Mouse (Mus musculus) hindbrain, embryonic 15.5 days (tissue): ENCODE measurements around the gene Rbm6. TPM values are rescaled to one million over a fixed set of nuclear protein-coding genes. Genes with fewer than 3 reads are reported as not detected.

ENCODE experiments used
- ATAC-seq: fragments of 200-750 bp; cut with Nextera tagmentation; 2 replicates; pipeline ENCODE4 v1.8.0; 2017; ENCODE audit warnings: low read depth, moderate number of reproducible peaks, moderate TSS enrichment; ENCODE audit not compliant: low FRiP score
- H3K27ac ChIP-seq: fragments of 300-500 bp; sonication (generic); replicated peaks from 2 replicates; pipeline ENCODE4 v1.5.1; 2015; ENCODE audit warnings: mild to moderate bottlenecking, inconsistent platforms
- H3K27me3 ChIP-seq: fragments of 300-500 bp; sonication (generic); 2 replicates; pipeline ENCODE4 v1.6.1; 2015; ENCODE audit warnings: control low read depth, inconsistent platforms
- H3K36me3 ChIP-seq: fragments of 300-500 bp; sonication (generic); 2 replicates; pipeline ENCODE4 v1.6.1; 2015; ENCODE audit warnings: control low read depth, inconsistent platforms
- H3K4me1 ChIP-seq: fragments of 300-500 bp; sonication (generic); replicated peaks from 2 replicates; pipeline ENCODE4 v1.6.1; 2015; ENCODE audit warnings: control low read depth, inconsistent platforms
- H3K4me2 ChIP-seq: fragments of 300-500 bp; sonication (generic); 2 replicates; pipeline ENCODE4 v1.6.1; 2015; ENCODE audit warnings: moderate library complexity, mild to moderate bottlenecking, inconsistent platforms
- H3K4me3 ChIP-seq: fragments of 300-500 bp; sonication (generic); 2 replicates; pipeline ENCODE4 v1.5.1; 2015; ENCODE audit warnings: mild to moderate bottlenecking, inconsistent platforms
- H3K9ac ChIP-seq: fragments of 300-500 bp; sonication (generic); 2 replicates; pipeline ENCODE4 v1.6.1; 2015; ENCODE audit warnings: inconsistent platforms
- H3K9me3 ChIP-seq: fragments of 300-500 bp; sonication (generic); 2 replicates; pipeline ENCODE4 v1.6.1; 2016; ENCODE audit warnings: control low read depth, inconsistent platforms
- WGBS: fragments of 180-500 bp; shearing (Covaris S2); methylation state at CpG from one replicate; pipeline ENCODE4 v1.1.7; 2015; 5-methylcytosine and 5-hydroxymethylcytosine counted together
- polyA plus RNA-seq: library from polyadenylated mRNA; unstranded; fragments of >200 nt; fragmentation: Nextera tagmentation; extraction: Ambion mirVana; gene quantifications from 2 replicates; pipeline ENCODE4 v1.2.1, GENCODE M21; 2015

Rbm6 gene
- polyA plus RNA-seq, 1 experiment from 2014 or later: 97.0 TPM

GRCm38 (mm10) chr9:107904726-107905125 is 31.7 kb upstream of the Rbm6 start:
- Histone ChIP-seq H3K27ac (no peak overlapping the region), H3K4me1 (peaks cover 28% of the 10 kb centered on the region), H3K27me3 (peaks cover 4% of the 10 kb centered on the region; the same call in 1 of the 2 replicates), H3K36me3 (no peaks in the 10 kb centered on the region), H3K4me3 (no peak overlapping the region), H3K9ac (no peak overlapping the region), H3K4me2 (no peak overlapping the region), H3K9me3 (no peaks in the 10 kb centered on the region)
- ATAC-seq: peak; percentile 46
- 2% methylated on average over 4 of the region's 4 CpGs for WGBS

GRCm38 (mm10) chr9:107901627-107901914 is 28.5 kb upstream of the Rbm6 start:
- Histone ChIP-seq H3K9ac (no peak overlapping the region), H3K4me2 (peak overlapping the region; percentile 76), H3K4me1 (peaks cover 21% of the 10 kb centered on the region), H3K9me3 (no peaks in the 10 kb centered on the region), H3K4me3 (peak overlapping the region; percentile 38), H3K27ac (no peak overlapping the region), H3K36me3 (peaks cover 9% of the 10 kb centered on the region), H3K27me3 (peaks cover 11% of the 10 kb centered on the region; the same call in 1 of the 2 replicates)
- 11% methylated on average over 17 of the region's 17 CpGs for WGBS
- no peak for ATAC-seq

- peaks cover 11% of the 10 kb centered on the region; the same call in 1 of the 2 replicates for H3K27me3 ChIP-seq
- peak overlapping the region; percentile 53 for H3K9ac ChIP-seq
- H3K27ac ChIP-seq: peak overlapping the region; percentile 54
- H3K4me2 ChIP-seq: peak overlapping the region; percentile 76
- 4% methylated on average over 44 of the region's 44 CpGs for WGBS
- peaks cover 17% of the 10 kb centered on the region for H3K4me1 ChIP-seq
- H3K9me3 ChIP-seq: no peaks in the 10 kb centered on the region
- H3K36me3 ChIP-seq: peaks cover 9% of the 10 kb centered on the region
- peak; percentile 78 for ATAC-seq
- peak overlapping the region; percentile 38 for H3K4me3 ChIP-seq
Observed at GRCm38 (mm10) chr9:107900840-107901626, 28.0 kb upstream of the Rbm6 start.

DNA sequence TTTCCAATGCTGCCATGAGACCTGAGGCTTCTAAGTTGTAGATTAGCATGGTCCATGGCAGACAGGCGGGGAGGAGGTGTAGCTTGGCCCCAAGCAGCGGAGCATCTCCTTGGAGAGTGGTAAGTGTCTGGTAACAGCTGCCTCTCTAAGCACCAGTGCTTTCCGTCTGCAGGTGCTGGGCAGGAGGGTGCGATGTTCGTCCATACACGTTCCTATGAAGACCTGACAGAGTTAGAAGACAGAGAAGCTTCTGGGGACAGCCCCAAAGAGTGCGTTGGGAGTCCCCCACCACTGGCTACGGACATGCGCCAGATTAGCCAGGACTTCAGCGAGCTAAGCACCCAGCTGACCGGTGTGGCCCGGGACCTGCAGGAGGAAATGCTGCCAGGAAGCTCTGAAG is 26.8 kb upstream of the Rbm6 start:
- 77% methylated on average over 12 of the region's 12 CpGs for WGBS
- no peak for ATAC-seq
- Histone ChIP-seq H3K4me2 (no peak overlapping the region), H3K27ac (no peak overlapping the region), H3K4me3 (no peak overlapping the region), H3K4me1 (peaks cover 15% of the 10 kb centered on the region), H3K36me3 (peaks cover 9% of the 10 kb centered on the region), H3K9me3 (no peaks in the 10 kb centered on the region), H3K9ac (no peak overlapping the region), H3K27me3 (peaks cover 11% of the 10 kb centered on the region; the same call in 1 of the 2 replicates)

GRCm38 (mm10) chr9:107898563-107898962 is 25.5 kb upstream of the Rbm6 start:
- Histone ChIP-seq H3K27ac (no peak overlapping the region), H3K4me2 (no peak overlapping the region), H3K4me3 (no peak overlapping the region), H3K9me3 (no peaks in the 10 kb centered on the region), H3K9ac (no peak overlapping the region), H3K36me3 (peaks cover 9% of the 10 kb centered on the region), H3K27me3 (peaks cover 11% of the 10 kb centered on the region; the same call in 1 of the 2 replicates), H3K4me1 (peaks cover 14% of the 10 kb centered on the region)
- ATAC-seq: no peak
- WGBS: 88% methylated on average over 10 of the region's 10 CpGs

DNA sequence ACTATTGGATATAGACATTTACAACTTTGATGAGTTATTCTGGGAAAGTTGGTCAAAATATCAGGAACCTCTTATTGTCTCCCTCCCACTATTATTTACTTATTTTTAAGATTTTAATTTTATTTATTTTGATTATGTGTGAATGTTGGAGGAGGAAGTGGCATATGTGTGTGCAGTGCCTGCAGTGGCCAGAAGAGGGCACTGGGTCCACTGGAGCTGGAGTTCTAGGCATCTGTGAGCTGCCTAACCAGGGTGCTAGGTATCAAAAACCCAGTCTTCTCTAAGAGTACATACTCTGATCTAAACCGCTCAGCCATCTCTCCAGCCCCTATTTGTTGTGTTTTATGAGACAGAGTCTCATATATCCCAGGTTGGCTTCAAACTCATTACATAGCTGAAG is 18.0 kb upstream of the Rbm6 start:
- no peak overlapping the region for H3K9ac ChIP-seq
- H3K9me3 ChIP-seq: no peaks in the 10 kb centered on the region
- 92% methylated on average over 1 of the region's 1 CpGs for WGBS
- H3K27ac ChIP-seq: no peak overlapping the region
- H3K27me3 ChIP-seq: peaks cover 9% of the 10 kb centered on the region
- no peak for ATAC-seq
- H3K36me3 ChIP-seq: no peaks in the 10 kb centered on the region
- H3K4me2 ChIP-seq: no peak overlapping the region
- peaks cover 22% of the 10 kb centered on the region for H3K4me1 ChIP-seq
- no peak overlapping the region for H3K4me3 ChIP-seq

DNA sequence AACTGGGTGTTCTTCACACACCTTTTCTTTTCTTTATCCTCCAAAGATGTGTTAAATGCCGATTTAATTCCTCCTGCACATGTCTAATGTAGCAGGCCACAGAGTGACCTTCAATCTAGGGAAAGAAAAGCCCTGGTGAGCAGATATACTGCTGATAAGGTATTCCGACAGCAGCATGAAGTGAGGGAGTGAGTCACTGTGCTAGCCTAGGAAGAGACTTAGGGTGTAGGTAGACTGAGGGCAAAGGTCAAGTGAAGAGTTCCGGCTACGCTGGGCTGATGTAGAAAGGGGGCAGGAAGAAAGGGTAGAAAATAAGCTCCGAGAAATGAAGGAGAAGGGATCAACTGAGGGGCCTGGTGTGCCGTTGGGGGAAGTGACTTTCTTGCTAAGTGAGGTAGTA is 17.2 kb upstream of the Rbm6 start:
- H3K4me2 ChIP-seq: no peak overlapping the region
- peaks cover 10% of the 10 kb centered on the region for H3K27me3 ChIP-seq
- 94% methylated on average over 6 of the region's 6 CpGs for WGBS
- ATAC-seq: no peak
- no peaks in the 10 kb centered on the region for H3K9me3 ChIP-seq
- no peak overlapping the region for H3K9ac ChIP-seq
- no peaks in the 10 kb centered on the region for H3K36me3 ChIP-seq
- H3K27ac ChIP-seq: no peak overlapping the region
- H3K4me1 ChIP-seq: peaks cover 22% of the 10 kb centered on the region
- no peak overlapping the region for H3K4me3 ChIP-seq

DNA sequence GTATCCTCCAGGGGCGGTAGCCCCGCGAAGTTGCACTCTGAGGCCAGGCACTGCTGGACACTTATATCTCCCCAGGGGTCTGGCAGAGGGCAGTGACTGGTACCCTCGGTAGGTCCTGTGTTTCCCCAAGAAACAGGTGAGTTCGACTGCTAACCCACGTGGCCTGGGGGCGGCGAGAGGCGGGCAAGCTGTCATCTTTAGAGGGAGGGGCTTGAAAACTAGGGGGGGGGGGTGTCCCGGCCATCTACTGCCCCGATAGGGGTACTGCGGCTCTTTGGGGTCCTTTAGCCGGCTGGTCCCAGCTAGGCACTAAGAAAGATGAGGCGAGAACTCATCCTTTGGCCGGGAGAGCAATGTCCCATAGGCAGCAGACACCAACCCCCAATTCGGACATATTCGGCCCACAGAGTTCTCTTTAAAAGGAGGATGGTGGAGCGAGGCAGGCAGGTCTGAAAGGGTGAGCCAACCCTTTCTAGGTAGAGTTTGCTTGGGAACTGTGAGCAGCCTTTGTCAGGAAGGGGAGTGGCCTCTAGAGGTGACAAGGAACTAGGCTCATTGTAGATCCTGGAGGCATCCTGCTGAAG is 15.3 kb upstream of the Rbm6 start:
- Histone ChIP-seq H3K27me3 (peaks cover 10% of the 10 kb centered on the region), H3K4me2 (peak overlapping the region; percentile 82), H3K9ac (peak overlapping the region; percentile 81), H3K27ac (peak overlapping the region; percentile 85), H3K36me3 (no peaks in the 10 kb centered on the region), H3K9me3 (no peaks in the 10 kb centered on the region), H3K4me3 (peak overlapping the region; percentile 91), H3K4me1 (peaks cover 22% of the 10 kb centered on the region)
- WGBS: 0% methylated on average over 18 of the region's 18 CpGs
- ATAC-seq: peak; percentile 86

DNA sequence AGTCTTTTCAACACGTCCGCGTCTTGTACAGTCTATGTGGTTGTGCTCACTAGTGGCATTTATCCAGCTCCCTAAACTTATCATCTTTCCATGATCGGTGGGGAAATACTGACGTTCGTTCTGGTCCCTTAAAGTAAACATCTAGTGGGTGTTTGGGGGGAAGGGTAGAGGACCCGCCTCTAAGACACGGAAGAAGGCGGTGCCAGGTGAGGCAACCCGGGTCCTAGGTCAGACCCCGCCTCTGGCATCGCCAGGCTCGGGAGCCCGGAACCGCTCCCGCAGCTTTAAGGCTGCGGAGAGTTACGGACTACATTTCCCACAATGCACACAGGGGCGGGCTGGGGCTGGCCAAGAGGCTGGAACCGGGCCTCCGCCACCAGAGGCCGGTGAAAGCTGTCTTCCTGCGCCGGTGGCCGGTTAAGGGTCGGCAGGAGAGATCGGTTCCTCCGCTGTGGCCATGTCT is 14.8 kb upstream of the Rbm6 start, which contains the start of gene Mon1a:
Gene Mon1a, plus strand, starts transcription at position 348 of the 463 bp plus-strand sequence.
- Histone ChIP-seq H3K36me3 (no peaks in the 10 kb centered on the region), H3K4me1 (peaks cover 22% of the 10 kb centered on the region), H3K9ac (peak within 1 kb of the TSS; percentile 81), H3K27ac (peak within 1 kb of the TSS; percentile 85), H3K4me3 (peak within 1 kb of the TSS; percentile 91), H3K27me3 (peaks cover 10% of the 10 kb centered on the region), H3K4me2 (peak within 1 kb of the TSS; percentile 82), H3K9me3 (no peaks in the 10 kb centered on the region)
- WGBS: under 1% methylated on average over 28 of the region's 28 CpGs
- peak; percentile 97 for ATAC-seq

DNA sequence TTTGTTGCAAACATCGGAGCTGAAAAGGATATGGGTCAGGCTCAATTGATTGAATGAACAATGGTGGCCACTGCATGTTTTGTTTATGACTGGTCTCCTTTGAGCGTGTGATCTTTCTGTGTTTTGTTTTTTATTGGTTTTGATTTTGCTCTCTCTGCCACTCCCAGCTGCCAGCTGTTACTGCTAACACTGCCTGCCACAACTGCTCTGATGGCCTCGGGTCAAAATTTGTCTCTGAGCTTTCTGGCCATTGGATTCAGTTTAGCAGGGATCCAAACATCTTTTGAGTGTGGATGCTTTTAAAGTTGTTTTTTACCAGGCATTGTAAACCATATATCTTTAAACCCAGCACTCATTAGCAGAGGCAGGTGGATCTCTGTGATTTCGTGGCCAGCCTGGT is 7.4 kb upstream of the Rbm6 start:
- no peaks in the 10 kb centered on the region for H3K9me3 ChIP-seq
- WGBS: 75% methylated on average over 4 of the region's 4 CpGs
- H3K4me3 ChIP-seq: no peak overlapping the region
- H3K27me3 ChIP-seq: no peaks in the 10 kb centered on the region
- no peak overlapping the region for H3K9ac ChIP-seq
- H3K27ac ChIP-seq: no peak overlapping the region
- ATAC-seq: no peak
- no peaks in the 10 kb centered on the region for H3K36me3 ChIP-seq
- no peaks in the 10 kb centered on the region for H3K4me1 ChIP-seq
- no peak overlapping the region for H3K4me2 ChIP-seq

DNA sequence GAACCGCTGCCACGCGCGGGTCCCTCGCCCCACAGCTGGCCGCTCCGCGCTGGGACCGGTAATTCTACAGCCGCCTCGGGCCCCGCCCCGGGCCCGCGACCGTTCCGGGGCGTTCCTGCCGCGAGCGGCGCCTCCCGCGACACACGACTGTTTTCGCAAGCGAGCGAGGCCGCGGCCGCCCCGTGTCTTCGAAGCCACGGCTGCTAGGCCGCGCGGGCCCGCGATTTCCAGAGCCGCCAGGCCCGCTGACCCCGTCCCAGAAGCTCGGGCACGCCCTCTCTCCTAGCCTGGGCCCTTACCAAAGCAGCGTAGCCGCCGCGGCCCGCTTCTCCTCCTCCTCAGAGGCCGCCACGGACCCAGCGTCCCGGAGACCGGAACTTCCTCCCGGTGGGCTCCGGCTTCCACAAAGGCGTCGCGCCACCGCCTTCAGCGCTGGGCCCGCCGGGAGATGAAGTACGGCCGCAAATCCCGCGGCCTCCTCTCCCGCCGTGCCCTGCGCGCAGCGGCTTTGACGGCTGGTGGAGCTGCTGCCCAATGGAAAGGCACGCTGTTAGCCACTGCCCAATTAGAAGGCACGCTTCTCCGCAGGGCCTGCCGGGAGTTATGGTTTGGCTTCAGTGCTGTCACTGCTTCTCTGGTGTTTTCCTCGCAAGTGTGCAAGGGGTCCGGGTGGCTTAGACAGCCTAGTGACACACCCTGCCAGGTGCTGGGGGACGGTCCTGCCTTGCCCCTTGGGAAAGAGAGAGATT is 513 bp downstream of the Rbm6 start:
- WGBS: under 1% methylated on average over 79 of the region's 80 CpGs
- H3K27ac ChIP-seq: peak overlapping the region; percentile 93
- H3K9ac ChIP-seq: peak overlapping the region; percentile 82
- H3K36me3 ChIP-seq: no peaks in the 10 kb centered on the region
- no peaks in the 10 kb centered on the region for H3K27me3 ChIP-seq
- peak overlapping the region; percentile 70 for H3K4me2 ChIP-seq
- H3K9me3 ChIP-seq: no peaks in the 10 kb centered on the region
- peak; percentile 100 for ATAC-seq
- H3K4me1 ChIP-seq: peaks cover 26% of the 10 kb centered on the region
- H3K4me3 ChIP-seq: peak overlapping the region; percentile 63

GRCm38 (mm10) chr9:107866081-107866480 is 7.0 kb downstream of the Rbm6 start:
- H3K36me3 ChIP-seq: no peaks in the 10 kb centered on the region
- no peak overlapping the region for H3K4me3 ChIP-seq
- H3K9me3 ChIP-seq: no peaks in the 10 kb centered on the region
- no peak overlapping the region for H3K9ac ChIP-seq
- H3K4me1 ChIP-seq: peaks cover 12% of the 10 kb centered on the region
- 95% methylated on average over 2 of the region's 2 CpGs for WGBS
- H3K27me3 ChIP-seq: no peaks in the 10 kb centered on the region
- H3K4me2 ChIP-seq: no peak overlapping the region
- no peak for ATAC-seq
- no peak overlapping the region for H3K27ac ChIP-seq
